21 mouse cellular contexts compared by ENCODE assay signal in genomic region chr11:35561760-35562159, GRCm38 (mm10).
DNase-seq lines count a peak whose midpoint lies in the region; ATAC-seq lines count a peak whose summit lies in the region.
"Had no signal": no experiment of that assay in that cellular context is flagged by ENCODE, and none has a peak within 500 bp of the region (broad histone marks: within the 10 kb centered on the region; RNA-seq: fewer than 3 reads in every experiment).

No protein-coding gene starts in this region.

- peak; percentile 72 to 74 for DNase-seq in cerebellum, postnatal 14 days
- DNase-seq in cerebellum, adult 11-12 months = no peak
- no peak for DNase-seq in hindbrain, embryonic 11.5 days (ENCODE audit: low spot score)
- DNase-seq in right cerebral cortex, postnatal 10 days (ENCODE audit: low spot score in 2 of 2) = peak; percentile 49 to 56
- DNase-seq in right cerebral cortex, postnatal 36 days (ENCODE audit: low spot score in 2 of 2) = no peak
- DNase-seq in adrenal gland, postnatal 36 days = no peak
- DNase-seq: adrenal gland, adult 8-10 months; gastrocnemius, postnatal 36 days; heart, postnatal 10 days; lung, embryonic 14.5 days; lung, postnatal 4 days; thymus, postnatal 25 days had no signal

- H3K9ac ChIP-seq in hindbrain, embryonic 13.5 days = no peak overlapping the region
- H3K9ac ChIP-seq in hindbrain, embryonic 11.5 days (ENCODE audit: low read depth, low read length) = no peak overlapping the region
- no peak overlapping the region for H3K9ac ChIP-seq in intestine, embryonic 16.5 days (ENCODE audit: low read depth, low read length)
- H3K9ac ChIP-seq: embryonic facial prominence, embryonic 12.5 days; kidney, embryonic 15.5 days; liver, embryonic 12.5 days; lung, embryonic 14.5 days; neural tube, embryonic 13.5 days had no signal

- H3K4me3 ChIP-seq in hindbrain, embryonic 13.5 days = no peak overlapping the region
- no peak overlapping the region for H3K4me3 ChIP-seq in hindbrain, embryonic 11.5 days (ENCODE audit: low read depth, low read length)
- H3K4me3 ChIP-seq in intestine, embryonic 16.5 days (ENCODE audit: low read length) = no peak overlapping the region
- H3K4me3 ChIP-seq: embryonic facial prominence, embryonic 12.5 days; heart, embryonic 10.5 days; kidney, embryonic 15.5 days; liver, embryonic 12.5 days; midbrain, embryonic 10.5 days; neural tube, embryonic 13.5 days had no signal

- H3K9me3 ChIP-seq in hindbrain, embryonic 13.5 days = no peaks in the 10 kb centered on the region
- H3K9me3 ChIP-seq in hindbrain, embryonic 11.5 days (ENCODE audit: control insufficient read depth, low read length) = no peaks in the 10 kb centered on the region
- no peaks in the 10 kb centered on the region for H3K9me3 ChIP-seq in intestine, embryonic 16.5 days (ENCODE audit: control insufficient read depth, low read length)
- H3K9me3 ChIP-seq: embryonic facial prominence, embryonic 12.5 days; heart, embryonic 10.5 days; kidney, embryonic 15.5 days; liver, embryonic 12.5 days; midbrain, embryonic 10.5 days; neural tube, embryonic 13.5 days had no signal

- no peaks in the 10 kb centered on the region for H3K36me3 ChIP-seq in hindbrain, embryonic 13.5 days
- H3K36me3 ChIP-seq in hindbrain, embryonic 11.5 days (ENCODE audit: control insufficient read depth, insufficient read depth, low read length) = no peaks in the 10 kb centered on the region
- no peaks in the 10 kb centered on the region for H3K36me3 ChIP-seq in intestine, embryonic 16.5 days (ENCODE audit: control insufficient read depth, insufficient read depth, low read length)
- H3K36me3 ChIP-seq: embryonic facial prominence, embryonic 12.5 days; heart, embryonic 10.5 days; kidney, embryonic 15.5 days; liver, embryonic 12.5 days; neural tube, embryonic 13.5 days had no signal

- peaks cover 53% of the 10 kb centered on the region for H3K4me1 ChIP-seq in hindbrain, embryonic 13.5 days (replicated peaks)
- H3K4me1 ChIP-seq in hindbrain, embryonic 11.5 days (replicated peaks; ENCODE audit: control insufficient read depth, insufficient read depth, low read length) = no peaks in the 10 kb centered on the region
- H3K4me1 ChIP-seq in intestine, embryonic 16.5 days (ENCODE audit: control insufficient read depth, insufficient read depth, low read length) = no peaks in the 10 kb centered on the region
- H3K4me1 ChIP-seq: liver, embryonic 12.5 days had no signal

- H3K27me3 ChIP-seq in hindbrain, embryonic 13.5 days = peaks cover 20% of the 10 kb centered on the region; the same call in 1 of the 2 replicates
- no peaks in the 10 kb centered on the region for H3K27me3 ChIP-seq in hindbrain, embryonic 11.5 days (ENCODE audit: control insufficient read depth, insufficient read depth, low read length)
- no peaks in the 10 kb centered on the region for H3K27me3 ChIP-seq in intestine, embryonic 16.5 days (replicated peaks; ENCODE audit: control insufficient read depth, insufficient read depth, low read length)
- H3K27me3 ChIP-seq: embryonic facial prominence, embryonic 12.5 days had no signal

- H3K27ac ChIP-seq in hindbrain, embryonic 13.5 days = peak overlapping the region; percentile 30; the same call in 1 of the 2 replicates
- no peak overlapping the region for H3K27ac ChIP-seq in hindbrain, embryonic 11.5 days (ENCODE audit: low read depth, low read length)
- no peak overlapping the region for H3K27ac ChIP-seq in intestine, embryonic 16.5 days (ENCODE audit: low read length)
- H3K27ac ChIP-seq: embryonic facial prominence, embryonic 12.5 days; heart, embryonic 10.5 days; kidney, embryonic 15.5 days; liver, embryonic 12.5 days; midbrain, embryonic 10.5 days; neural tube, embryonic 13.5 days had no signal

- 75% methylated on average over 9 of the region's 9 CpGs for WGBS in hindbrain, embryonic 13.5 days
- 87% methylated on average over 9 of the region's 9 CpGs for WGBS in hindbrain, embryonic 11.5 days
- WGBS in intestine, embryonic 16.5 days = 65% methylated on average over 9 of the region's 9 CpGs

- H3K4me2 ChIP-seq in hindbrain, embryonic 13.5 days = no peak overlapping the region
- no peak overlapping the region for H3K4me2 ChIP-seq in hindbrain, embryonic 11.5 days (replicated peaks; ENCODE audit: low read depth, low read length)
- H3K4me2 ChIP-seq in intestine, embryonic 16.5 days (ENCODE audit: low read depth, low read length) = no peak overlapping the region
- H3K4me2 ChIP-seq: embryonic facial prominence, embryonic 12.5 days; kidney, embryonic 15.5 days; liver, embryonic 12.5 days; lung, embryonic 14.5 days; neural tube, embryonic 13.5 days had no signal

- ATAC-seq in hindbrain, embryonic 13.5 days (ENCODE audit: low FRiP score) = no peak
- ATAC-seq in hindbrain, embryonic 11.5 days (ENCODE audit: low FRiP score) = no peak
- no peak for ATAC-seq in intestine, embryonic 16.5 days
- ATAC-seq: inflammation-experienced regulatory T-cells, adult 6 months; liver, embryonic 12.5 days had no signal

Comparison
In these comparisons a context has a peak if more than half of its experiments do, and no peak if none do; other contexts are left out.
1. DNase-seq: peak in cerebellum, postnatal 14 days (2 of 2) and right cerebral cortex, postnatal 10 days (2 of 2); none in cerebellum, adult 11-12 months (single experiment), hindbrain, embryonic 11.5 days (single experiment), right cerebral cortex, postnatal 36 days (0 of 2) and adrenal gland, postnatal 36 days (0 of 2).